ENCODE assay signal across 8 mouse cellular contexts in the genomic region with DNA sequence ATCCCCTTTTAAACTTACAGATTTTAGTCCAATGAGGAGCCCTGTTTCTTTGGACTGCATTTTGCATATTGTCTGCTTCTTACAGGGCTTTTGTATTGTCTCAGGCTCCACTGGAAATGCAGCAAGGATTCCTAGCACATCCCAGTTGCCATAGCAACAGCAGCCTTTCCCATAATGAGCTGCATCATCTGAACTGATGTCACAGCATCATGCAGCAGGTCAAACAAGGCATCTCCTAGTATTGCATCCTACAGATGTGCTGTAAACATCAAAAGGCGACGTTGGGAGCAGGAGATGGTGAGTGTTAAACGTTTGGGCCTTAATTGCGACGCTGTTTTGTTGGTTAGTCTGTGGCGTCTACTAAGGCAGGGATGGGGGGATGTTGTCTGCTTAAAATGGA. TPM values are rescaled to one million over a fixed set of nuclear protein-coding genes. Genes with fewer than 3 reads are reported as not detected.
DNase-seq lines count a peak whose midpoint lies in the region; ATAC-seq lines count a peak whose summit lies in the region.

TSS of gene Akap6 (plus strand) at position 238 of the 400 bp plus-strand sequence.

- peaks cover 16% of the 10 kb centered on the region for H3K4me1 ChIP-seq in kidney, embryonic 15.5 days
- H3K4me1 ChIP-seq in hindbrain, embryonic 15.5 days (replicated peaks), result peaks cover 41% of the 10 kb centered on the region
- peaks cover 48% of the 10 kb centered on the region for H3K4me1 ChIP-seq in limb, embryonic 12.5 days (replicated peaks)

- 0 out of 2 replicates have a peak within 1 kb of the TSS, but pooled peaks have one; percentile 4 for H3K4me3 ChIP-seq in kidney, embryonic 15.5 days (replicated peaks)
- peak within 1 kb of the TSS; percentile 50 for H3K4me3 ChIP-seq in hindbrain, embryonic 15.5 days
- no peak within 1 kb of the TSS for H3K4me3 ChIP-seq in limb, embryonic 12.5 days (replicated peaks)

- H3K4me2 ChIP-seq in kidney, embryonic 15.5 days, result peak within 1 kb of the TSS; percentile 59
- H3K4me2 ChIP-seq in hindbrain, embryonic 15.5 days, result peak within 1 kb of the TSS; percentile 80
- peak within 1 kb of the TSS; percentile 56 for H3K4me2 ChIP-seq in limb, embryonic 12.5 days

- H3K27me3 ChIP-seq in kidney, embryonic 15.5 days, result no peaks in the 10 kb centered on the region
- no peaks in the 10 kb centered on the region for H3K27me3 ChIP-seq in hindbrain, embryonic 15.5 days
- no peaks in the 10 kb centered on the region for H3K27me3 ChIP-seq in limb, embryonic 12.5 days

- no peaks in the 10 kb centered on the region for H3K36me3 ChIP-seq in kidney, embryonic 15.5 days
- no peaks in the 10 kb centered on the region for H3K36me3 ChIP-seq in hindbrain, embryonic 15.5 days
- H3K36me3 ChIP-seq in limb, embryonic 12.5 days, result no peaks in the 10 kb centered on the region

- no peak within 1 kb of the TSS for H3K27ac ChIP-seq in kidney, embryonic 15.5 days
- peak within 1 kb of the TSS; percentile 96 for H3K27ac ChIP-seq in hindbrain, embryonic 15.5 days (replicated peaks)
- peak within 1 kb of the TSS; percentile 79 for H3K27ac ChIP-seq in limb, embryonic 12.5 days

- H3K9me3 ChIP-seq in kidney, embryonic 15.5 days (replicated peaks), result no peaks in the 10 kb centered on the region
- no peaks in the 10 kb centered on the region for H3K9me3 ChIP-seq in hindbrain, embryonic 15.5 days
- H3K9me3 ChIP-seq in limb, embryonic 12.5 days, result no peaks in the 10 kb centered on the region

- DNase-seq in kidney, adult 18-20 months, result no peak
- peak; percentile 43 for DNase-seq in forelimb bud, embryonic 11.5 days (ENCODE audit: low read depth, low spot score)
- DNase-seq in right cerebral cortex, postnatal 36 days (ENCODE audit: low spot score in 2 of 2), result peak; percentile 80 to 90
- DNase-seq in spleen, postnatal 36 days (ENCODE audit: low spot score in 2 of 2), result no peak
- no peak for DNase-seq in urinary bladder, postnatal 36 days (ENCODE audit: low spot score in 2 of 2)

- 42% methylated on average over 6 of the region's 6 CpGs for WGBS in kidney, embryonic 15.5 days
- WGBS in hindbrain, embryonic 15.5 days, result 11% methylated on average over 6 of the region's 6 CpGs
- WGBS in limb, embryonic 12.5 days, result 19% methylated on average over 6 of the region's 6 CpGs

- no peak for ATAC-seq in kidney, embryonic 15.5 days (replicated peaks; ENCODE audit: low FRiP score)
- peak; percentile 87 for ATAC-seq in hindbrain, embryonic 15.5 days (ENCODE audit: low FRiP score, low read depth)
- ATAC-seq in limb, embryonic 12.5 days (ENCODE audit: insufficient number of reproducible peaks, insufficient read depth, low FRiP score, low TSS enrichment, low read depth), result no peak

- no peak within 1 kb of the TSS for H3K9ac ChIP-seq in kidney, embryonic 15.5 days
- H3K9ac ChIP-seq in hindbrain, embryonic 15.5 days, result peak within 1 kb of the TSS; percentile 69
- no peak within 1 kb of the TSS for H3K9ac ChIP-seq in limb, embryonic 12.5 days (replicated peaks)

RNA-seq across cellular contexts. Expression of gene Akap6, which starts in this region (rescaled TPM):
- 0.53 and 0.78 TPM in 2 replicates for polyA plus RNA-seq in kidney, embryonic 15.5 days (2015; fragmentation: Nextera tagmentation; extraction: Ambion mirVana)
- polyA plus RNA-seq in hindbrain, embryonic 15.5 days (2015; fragmentation: Nextera tagmentation; extraction: Ambion mirVana), result 24.3 and 28.5 TPM in 2 replicates
- 0.88 and 0.94 TPM in 2 replicates for polyA plus RNA-seq in limb, embryonic 12.5 days (2016; fragmentation: Nextera tagmentation; extraction: Ambion mirVana)

Comparison
In these comparisons a context has a peak if more than half of its experiments do, and no peak if none do; other contexts are left out.
1. RNA of gene Akap6 (polyA plus RNA-seq): 24.3 to 28.5 TPM in hindbrain, embryonic 15.5 days; 0.88 to 0.94 TPM in limb, embryonic 12.5 days and 0.53 to 0.78 TPM in kidney, embryonic 15.5 days; every median in the first group is over 10 times any median in the second.
2. DNase-seq: peak in forelimb bud, embryonic 11.5 days (single experiment) and right cerebral cortex, postnatal 36 days (2 of 2); none in kidney, adult 18-20 months (single experiment), spleen, postnatal 36 days (0 of 2) and urinary bladder, postnatal 36 days (0 of 2).
3. Peak in every context shown above with its lines, with median percentiles within 50 percentile points of each other: H3K4me2 ChIP-seq.